Mouse (Mus musculus) neural tube, embryonic 10.5 days (tissue): ENCODE data around the gene Grk2.
"Not testable (repeated sequence)": the region's sequence is repeated elsewhere in the genome, so short reads cannot be mapped to it uniquely, and the experiment has no call there.

Experiments
- DNase-seq: peaks from one replicate; pipeline ENCODE4 v3.0.0-alpha.2; 2017; ENCODE audit warnings: low spot score; ENCODE audit errors: extremely low spot score

Grk2 gene

GRCm38 (mm10) chr19:4270187-4270586 is 35.8 kb downstream of the Grk2 start:
- DNase-seq: no peak

GRCm38 (mm10) chr19:4268566-4269361 is 37.3 kb downstream of the Grk2 start, which contains the start of gene Ssh3:
Gene Ssh3 (minus strand): TSS chr19:4269180.
- DNase-seq: no peak

- no peak for DNase-seq
These were observed 40.1 kb downstream of the Grk2 start for GRCm38 (mm10) chr19:4265956-4266355.

- no peak for DNase-seq
These were observed 41.7 kb downstream of the Grk2 start for GRCm38 (mm10) chr19:4264171-4264780.

- DNase-seq: no peak
These were observed 42.3 kb downstream of the Grk2 start for GRCm38 (mm10) chr19:4263702-4264101.

- no peak for DNase-seq
These were observed 43.3 kb downstream of the Grk2 start for GRCm38 (mm10) chr19:4262756-4263155.

- DNase-seq: no peak
These were observed 44.9 kb downstream of the Grk2 start for GRCm38 (mm10) chr19:4261038-4261698.

GRCm38 (mm10) chr19:4257897-4258252 is 48.1 kb downstream of the Grk2 start:
- no peak for DNase-seq

GRCm38 (mm10) chr19:4257216-4257896 is 48.7 kb downstream of the Grk2 start:
- DNase-seq: peak; percentile 89

- no peak for DNase-seq
These were observed 50.3 kb downstream of the Grk2 start for GRCm38 (mm10) chr19:4255583-4256162.

GRCm38 (mm10) chr19:4254230-4254629 is 51.8 kb downstream of the Grk2 start:
- DNase-seq: no peak

- not testable (repeated sequence) for DNase-seq
These were observed 57.3 kb downstream of the Grk2 start for GRCm38 (mm10) chr19:4248683-4249082.

- no peak for DNase-seq
These were observed 59.0 kb downstream of the Grk2 start for GRCm38 (mm10) chr19:4247010-4247409.

GRCm38 (mm10) chr19:4244775-4245174 is 61.2 kb downstream of the Grk2 start:
- DNase-seq: no peak

GRCm38 (mm10) chr19:4242416-4242815 is 63.6 kb downstream of the Grk2 start:
- no peak for DNase-seq

- peak; percentile 40 for DNase-seq
These were observed 65.8 kb downstream of the Grk2 start for GRCm38 (mm10) chr19:4240247-4240668.
